Mouse (Mus musculus): ENCODE results near the gene Srcap.

DNA sequence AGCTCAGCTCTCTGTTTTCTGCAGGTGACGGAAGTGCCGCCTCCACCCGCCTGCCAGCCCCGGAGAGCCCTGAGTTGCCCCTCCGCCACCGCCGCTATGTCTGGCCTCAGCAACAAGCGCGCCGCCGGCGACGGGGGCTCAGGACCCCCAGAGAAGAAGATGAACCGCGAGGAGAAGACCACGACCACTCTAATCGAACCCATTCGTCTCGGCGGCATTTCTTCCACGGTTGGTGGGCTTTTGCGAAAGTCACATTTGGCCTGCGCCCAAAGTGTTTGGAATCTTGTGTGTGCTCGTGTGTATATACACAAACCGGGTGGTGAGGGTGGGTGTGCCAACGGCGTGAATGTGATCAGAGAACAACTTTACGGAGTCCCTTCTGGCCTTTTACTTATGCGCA, 77.1 kb downstream of the Srcap start:
- TF ChIP-seq CTCF (IDR thresholded peaks at IDR 0.05; ENCODE audit: borderline replicate concordance, insufficient read depth, low read length) (no peak), POLR2A (IDR thresholded peaks at IDR 0.05; ENCODE audit: low read depth, low read length) (no peak)

Data from embryonic fibroblast, embryonic 13.5 days (primary cell).